Mouse (Mus musculus) natural killer cell, adult 2 months (primary cell): Measurements from ENCODE around the gene Kpnb1.
A peak's percentile ranks its signal among the peaks of the same experiment; 100 is the strongest.

Experiments
- DNase-seq, 2 experiments: peaks; one replicate each; pipeline ENCODE4 v3.0.0; 2022; ENCODE audit warnings: low spot score in 2 of 2

Gene Kpnb1

GRCm38 (mm10) chr11:97142159-97142608, 45.5 kb downstream of the Kpnb1 start:
- DNase-seq, result peak; percentile 83 to 86

- peak; percentile 62 to 68 for DNase-seq
These were observed 46.9 kb downstream of the Kpnb1 start for GRCm38 (mm10) chr11:97140811-97141210.

- no peak for DNase-seq
These were observed 48.4 kb downstream of the Kpnb1 start for GRCm38 (mm10) chr11:97139256-97139655.

GRCm38 (mm10) chr11:97138554-97139226, 49.0 kb downstream of the Kpnb1 start:
- no peak for DNase-seq

GRCm38 (mm10) chr11:97133270-97133669, 54.4 kb downstream of the Kpnb1 start:
- peak; percentile 57 to 69 for DNase-seq

- DNase-seq, result no peak
These were observed 55.5 kb downstream of the Kpnb1 start for GRCm38 (mm10) chr11:97132185-97132584.

GRCm38 (mm10) chr11:97131683-97132082, 56.0 kb downstream of the Kpnb1 start:
- DNase-seq, result no peak

GRCm38 (mm10) chr11:97130318-97130717, 57.4 kb downstream of the Kpnb1 start:
- peak; percentile 63 to 81 for DNase-seq

GRCm38 (mm10) chr11:97128956-97129355, 58.7 kb downstream of the Kpnb1 start:
- DNase-seq, result no peak

GRCm38 (mm10) chr11:97127470-97128223, 60.0 kb downstream of the Kpnb1 start:
- DNase-seq, result no peak

- peak; percentile 78 to 79 for DNase-seq
These were observed 60.8 kb downstream of the Kpnb1 start for GRCm38 (mm10) chr11:97126645-97127468.

- no peak for DNase-seq
These were observed 63.2 kb downstream of the Kpnb1 start for GRCm38 (mm10) chr11:97124266-97125036.

- peak; percentile 61 to 82 for DNase-seq
These were observed 64.3 kb downstream of the Kpnb1 start for GRCm38 (mm10) chr11:97123282-97123890.

- no peak for DNase-seq
These were observed 67.0 kb downstream of the Kpnb1 start for GRCm38 (mm10) chr11:97120641-97121040.

GRCm38 (mm10) chr11:97120221-97120620, 67.5 kb downstream of the Kpnb1 start:
- no peak for DNase-seq

- peak in 1 of 2 experiments; percentile 40 for DNase-seq
These were observed 71.9 kb downstream of the Kpnb1 start for GRCm38 (mm10) chr11:97115797-97116196.

- peak; percentile 45 to 54 for DNase-seq
These were observed 72.7 kb downstream of the Kpnb1 start, which contains the start of gene Tbx21 for GRCm38 (mm10) chr11:97114671-97115601. Tbx21 (minus strand) TSS chr11:97115331.

- DNase-seq, result peak; percentile 43 to 68
These were observed 75.1 kb downstream of the Kpnb1 start for GRCm38 (mm10) chr11:97112519-97113125.
